Mouse (Mus musculus) liver, embryonic 11.5 days (tissue): ENCODE data around the gene Acp4. TPM values are rescaled to one million over a fixed set of nuclear protein-coding genes. Genes with fewer than 3 reads are reported as not detected.
A peak's percentile ranks its signal among the peaks of the same experiment; 100 is the strongest.
"Not testable (repeated sequence)": the region's sequence is repeated elsewhere in the genome, so short reads cannot be mapped to it uniquely, and the experiment has no call there.

Source experiments
- ATAC-seq: fragments of 200-750 bp; cut with Nextera tagmentation; replicated peaks from 2 replicates; pipeline ENCODE4 v1.8.0; 2017; ENCODE audit warnings: moderate number of reproducible peaks, mild to moderate bottlenecking, moderate TSS enrichment, moderate library complexity; ENCODE audit not compliant: low FRiP score
- DNase-seq: peaks from one replicate; pipeline ENCODE4 v3.0.0-alpha.2; 2017; ENCODE audit warnings: low spot score
- H3K27ac ChIP-seq: fragments of 300-500 bp; sonication (generic); 2 replicates; pipeline ENCODE4 v1.5.1; 2014; ENCODE audit warnings: mild to moderate bottlenecking, low read depth, low read length, control low read depth
- H3K27me3 ChIP-seq: fragments of 300-500 bp; sonication (generic); replicated peaks from 2 replicates; pipeline ENCODE4 v1.6.1; 2014; ENCODE audit warnings: low read length, mixed read lengths; ENCODE audit not compliant: control insufficient read depth, insufficient read depth
- H3K36me3 ChIP-seq: fragments of 300-500 bp; sonication (generic); 2 replicates; pipeline ENCODE4 v1.6.1; 2014; ENCODE audit warnings: mild to moderate bottlenecking, low read length, moderate library complexity, mixed read lengths; ENCODE audit not compliant: control insufficient read depth, insufficient read depth
- H3K4me1 ChIP-seq: fragments of 300-500 bp; sonication (generic); replicated peaks from 2 replicates; pipeline ENCODE4 v1.6.1; 2014; ENCODE audit warnings: low read length, mixed read lengths; ENCODE audit not compliant: control insufficient read depth, insufficient read depth
- H3K4me2 ChIP-seq: fragments of 300-500 bp; sonication (generic); 2 replicates; pipeline ENCODE4 v1.6.1; 2014; ENCODE audit warnings: mild to moderate bottlenecking, control low read depth, moderate library complexity
- H3K4me3 ChIP-seq: fragments of 300-500 bp; sonication (generic); 2 replicates; pipeline ENCODE4 v1.5.1; 2014; ENCODE audit warnings: low read depth, low read length, control low read depth
- H3K9ac ChIP-seq: fragments of 300-500 bp; sonication (generic); 2 replicates; pipeline ENCODE4 v1.6.1; 2014; ENCODE audit warnings: low read depth, low read length, control low read depth
- H3K9me3 ChIP-seq: fragments of 300-500 bp; sonication (generic); 2 replicates; pipeline ENCODE4 v1.6.1; 2016; ENCODE audit warnings: low read length, inconsistent platforms, mixed read lengths; ENCODE audit not compliant: control insufficient read depth
- WGBS: fragments of 180-500 bp; shearing (Covaris S2); extraction: QIAGEN DNeasy Blood & Tissue Kit; methylation state at CpG from one replicate; pipeline ENCODE4 v1.1.7; 2014; 5-methylcytosine and 5-hydroxymethylcytosine counted together
- polyA plus RNA-seq: library from polyadenylated mRNA; unstranded; fragments of >200 nt; fragmentation: Nextera tagmentation; extraction: Ambion mirVana; gene quantifications from 2 replicates; pipeline ENCODE4 v1.2.1, GENCODE M21; 2014

Acp4 gene
- polyA plus RNA-seq, 1 experiment from 2014 or later: not detected

DNA sequence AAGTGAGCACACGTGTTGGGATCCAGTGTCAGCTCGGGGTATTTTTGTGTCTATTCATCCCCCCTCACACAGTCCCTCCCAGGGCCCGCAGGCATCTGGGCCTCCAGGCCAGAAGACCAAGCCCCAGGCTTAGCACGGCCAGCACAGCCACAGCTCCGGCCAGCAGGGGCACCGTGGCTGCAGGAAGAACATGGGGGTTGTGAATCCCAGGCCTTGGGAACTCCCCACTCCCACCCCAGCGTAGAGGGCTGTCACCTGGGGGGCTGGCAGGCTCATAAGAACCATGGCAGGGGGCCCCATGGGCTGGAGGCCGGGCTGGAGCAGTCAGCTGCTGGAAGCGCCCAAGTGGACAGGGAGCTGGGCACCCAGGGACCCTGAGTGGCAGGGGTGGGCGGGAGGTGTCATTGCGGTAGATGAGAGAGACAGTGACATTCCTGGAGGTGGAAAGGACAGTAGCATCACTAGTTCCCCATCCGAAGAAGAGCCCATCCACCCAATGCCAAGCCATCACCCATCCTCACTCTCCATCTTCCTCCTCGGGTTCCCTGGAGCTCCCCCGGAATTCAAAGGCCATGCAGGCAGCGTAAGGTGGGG is 4.1 kb downstream of the Acp4 start:
- Histone ChIP-seq H3K36me3 (peaks cover 42% of the 10 kb centered on the region), H3K27me3 (no peaks in the 10 kb centered on the region), H3K9me3 (no peaks in the 10 kb centered on the region), H3K4me1 (peaks cover 8% of the 10 kb centered on the region), H3K4me2 (no peak overlapping the region), H3K27ac (no peak overlapping the region; the same call in 1 of the 2 replicates), H3K9ac (no peak overlapping the region), H3K4me3 (no peak overlapping the region)
- ATAC-seq (peak; percentile 27), DNase-seq (no peak)
- WGBS: 66% methylated on average over 15 of the region's 15 CpGs

DNA sequence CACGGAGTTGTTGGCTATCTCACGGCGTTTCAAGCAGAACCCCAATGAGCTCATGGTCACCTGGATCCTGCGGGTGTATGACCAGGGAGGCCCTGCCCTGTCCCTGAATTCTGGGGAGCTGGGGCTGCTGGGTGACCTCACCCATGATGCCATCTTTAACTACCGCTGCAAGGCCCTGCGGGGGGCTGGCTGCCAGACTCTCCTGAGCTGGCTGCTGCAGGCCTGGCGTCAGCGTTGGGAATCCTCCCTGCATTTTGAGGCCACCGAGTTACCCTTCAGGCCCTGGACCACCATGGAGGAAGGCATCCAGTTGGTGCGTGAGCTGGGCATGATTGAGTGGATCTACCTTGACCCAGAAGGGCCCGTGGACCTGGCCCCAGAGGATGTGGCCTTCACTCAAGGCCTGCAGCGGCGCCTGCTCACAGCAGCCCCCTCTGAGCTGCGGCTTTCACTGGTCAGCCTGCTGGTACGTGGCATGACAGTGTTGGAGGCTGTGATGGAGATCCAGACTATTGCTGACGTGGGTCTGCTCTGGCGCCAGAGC is 6.4 kb downstream of the Acp4 start:
- H3K4me2 ChIP-seq, H3K27ac ChIP-seq, DNase-seq, H3K9ac ChIP-seq, H3K4me3 ChIP-seq, H3K27me3 ChIP-seq, ATAC-seq, H3K9me3 ChIP-seq: not testable (repeated sequence)
- WGBS: 90% methylated on average over 17 of the region's 17 CpGs
- peaks cover 13% of the 10 kb centered on the region for H3K4me1 ChIP-seq
- peaks cover 42% of the 10 kb centered on the region for H3K36me3 ChIP-seq

GRCm38 (mm10) chr7:44249248-44249647 is 7.9 kb downstream of the Acp4 start:
- peaks cover 20% of the 10 kb centered on the region for H3K4me1 ChIP-seq
- H3K4me2 ChIP-seq: 0 out of 2 replicates have a peak overlapping the region, but pooled peaks have one; percentile 8
- WGBS: 91% methylated on average over 4 of the region's 4 CpGs
- H3K9ac ChIP-seq: 0 out of 2 replicates have a peak overlapping the region, but pooled peaks have one; percentile 36
- peaks cover 42% of the 10 kb centered on the region for H3K36me3 ChIP-seq
- no peaks in the 10 kb centered on the region for H3K27me3 ChIP-seq
- no peak overlapping the region for H3K4me3 ChIP-seq
- no peaks in the 10 kb centered on the region for H3K9me3 ChIP-seq
- ATAC-seq (no peak), DNase-seq (no peak)
- H3K27ac ChIP-seq: no peak overlapping the region

DNA sequence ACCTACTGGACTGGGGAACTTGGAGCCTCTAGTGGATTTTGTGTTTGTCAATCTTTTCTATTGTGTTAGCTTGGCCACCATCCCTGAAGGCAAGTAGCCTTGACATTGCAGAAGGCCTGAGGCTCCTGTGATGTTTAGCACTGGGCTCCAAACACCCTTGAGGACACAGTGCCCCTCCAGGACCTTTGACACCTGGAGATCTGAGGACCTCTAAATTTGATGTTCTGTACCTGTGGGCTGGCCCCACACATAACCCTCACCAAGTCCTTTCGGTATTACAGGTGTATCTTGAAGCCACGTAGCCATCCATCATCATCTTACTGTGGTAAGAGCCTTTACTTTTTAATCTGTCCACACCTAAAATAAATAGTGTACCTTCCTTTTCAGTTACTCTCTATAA is 9.2 kb downstream of the Acp4 start:
- Histone ChIP-seq H3K36me3 (peaks cover 36% of the 10 kb centered on the region), H3K9ac (peak overlapping the region; percentile 97), H3K4me2 (peak overlapping the region; percentile 90), H3K27me3 (no peaks in the 10 kb centered on the region), H3K4me3 (peak overlapping the region; percentile 96), H3K4me1 (peaks cover 20% of the 10 kb centered on the region), H3K9me3 (no peaks in the 10 kb centered on the region), H3K27ac (no peak overlapping the region)
- WGBS: 83% methylated on average over 2 of the region's 2 CpGs
- ATAC-seq (no peak), DNase-seq (no peak)

GRCm38 (mm10) chr7:44246984-44247470 is 10.2 kb downstream of the Acp4 start:
- H3K27ac ChIP-seq: peak overlapping the region; percentile 96
- H3K9ac ChIP-seq: peak overlapping the region; percentile 97
- peaks cover 20% of the 10 kb centered on the region for H3K4me1 ChIP-seq
- no peaks in the 10 kb centered on the region for H3K9me3 ChIP-seq
- peak overlapping the region; percentile 96 for H3K4me3 ChIP-seq
- no peaks in the 10 kb centered on the region for H3K27me3 ChIP-seq
- under 1% methylated on average over 23 of the region's 23 CpGs for WGBS
- H3K4me2 ChIP-seq: peak overlapping the region; percentile 90
- ATAC-seq: peak; percentile 5; the same call in 1 of the 2 replicates
- DNase-seq: no peak
- H3K36me3 ChIP-seq: peaks cover 26% of the 10 kb centered on the region

DNA sequence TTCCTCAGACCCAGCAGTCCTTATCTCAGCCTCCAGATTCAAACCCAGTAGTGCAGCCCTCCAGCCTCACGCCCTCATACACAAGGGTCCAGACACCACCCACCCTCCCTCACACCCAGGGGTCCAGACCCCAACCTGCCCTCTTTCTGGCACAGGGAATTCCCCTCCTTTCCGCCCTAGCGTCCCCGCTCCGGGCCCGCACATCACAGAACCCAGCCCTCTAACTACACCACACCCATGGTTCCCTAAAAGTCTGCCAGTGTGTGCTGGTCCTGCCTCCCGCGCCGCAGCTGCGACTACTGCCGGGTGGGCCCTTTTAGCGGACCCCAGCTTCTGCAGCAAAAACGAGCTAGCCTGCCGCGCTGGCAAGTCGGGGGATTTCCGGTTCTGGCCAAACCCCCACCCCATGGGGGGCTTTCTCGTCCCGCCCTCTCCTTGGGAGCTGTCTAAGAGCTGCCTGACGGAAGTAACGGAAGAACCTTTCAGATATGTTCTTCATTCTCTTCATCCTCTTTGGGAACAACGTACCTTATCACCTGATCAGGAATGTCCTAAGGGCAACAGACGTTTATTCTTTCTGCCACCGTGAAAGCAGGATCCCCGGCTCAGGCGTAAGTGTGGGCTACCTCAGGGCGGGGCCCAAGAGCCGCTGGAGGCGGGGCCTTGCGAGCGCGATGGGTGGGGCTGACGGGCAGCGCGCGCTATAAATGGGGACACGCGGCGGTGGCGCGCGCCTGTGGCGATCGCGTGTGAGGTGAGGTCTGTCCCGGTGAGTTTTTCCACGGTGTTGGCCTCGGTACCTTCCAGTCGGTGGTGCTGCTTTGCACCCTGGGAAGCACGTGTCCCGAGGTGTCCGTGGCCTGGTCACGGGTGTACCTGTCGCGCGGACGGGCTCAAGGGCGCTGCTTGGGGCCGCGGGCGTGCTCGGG is 10.9 kb downstream of the Acp4 start, which contains the start of the genes 1700028J19Rik and 2410002F23Rik:
Gene 1700028J19Rik, minus strand, starts transcription at position 641 of the 929 bp plus-strand sequence.
Gene 2410002F23Rik, plus strand, starts transcription at position 668 of the 929 bp plus-strand sequence.
- DNase-seq (peak; percentile 88), ATAC-seq (peak; percentile 85)
- Histone ChIP-seq H3K4me2 (peak within 1 kb of the TSS; percentile 90), H3K9ac (peak within 1 kb of the TSS; percentile 97), H3K27me3 (no peaks in the 10 kb centered on the region), H3K4me3 (peak within 1 kb of the TSS; percentile 96), H3K9me3 (no peaks in the 10 kb centered on the region), H3K27ac (peak within 1 kb of the TSS; percentile 96), H3K4me1 (peaks cover 20% of the 10 kb centered on the region), H3K36me3 (peaks cover 26% of the 10 kb centered on the region)
- under 1% methylated on average over 62 of the region's 62 CpGs for WGBS

DNA sequence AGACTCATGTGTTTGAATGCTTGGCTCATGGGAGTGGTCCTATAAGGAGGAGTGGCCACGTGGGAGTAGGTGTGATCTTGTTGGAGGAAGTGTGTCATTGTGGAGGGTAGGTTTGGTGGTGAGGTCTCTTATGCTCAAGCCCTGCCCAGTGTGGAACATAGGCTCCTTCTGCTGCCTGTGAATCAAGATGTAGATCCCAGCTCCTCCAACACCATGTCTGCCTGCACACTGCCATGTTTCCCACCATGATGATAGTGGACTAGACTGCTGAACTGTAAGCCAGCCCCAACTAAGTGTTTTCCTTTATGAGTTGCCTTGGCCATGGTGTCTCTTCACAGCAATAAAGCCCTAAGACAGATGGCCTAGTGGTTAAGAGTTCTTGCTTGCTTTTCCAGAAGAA is 13.1 kb downstream of the Acp4 start:
- Histone ChIP-seq H3K27ac (no peak overlapping the region), H3K27me3 (no peaks in the 10 kb centered on the region), H3K9me3 (no peaks in the 10 kb centered on the region), H3K4me2 (no peak overlapping the region), H3K4me1 (peaks cover 23% of the 10 kb centered on the region), H3K9ac (no peak overlapping the region), H3K4me3 (no peak overlapping the region), H3K36me3 (peaks cover 6% of the 10 kb centered on the region)
- DNase-seq (no peak), ATAC-seq (no peak)
- WGBS: 41% methylated on average over 1 of the region's 1 CpGs

DNA sequence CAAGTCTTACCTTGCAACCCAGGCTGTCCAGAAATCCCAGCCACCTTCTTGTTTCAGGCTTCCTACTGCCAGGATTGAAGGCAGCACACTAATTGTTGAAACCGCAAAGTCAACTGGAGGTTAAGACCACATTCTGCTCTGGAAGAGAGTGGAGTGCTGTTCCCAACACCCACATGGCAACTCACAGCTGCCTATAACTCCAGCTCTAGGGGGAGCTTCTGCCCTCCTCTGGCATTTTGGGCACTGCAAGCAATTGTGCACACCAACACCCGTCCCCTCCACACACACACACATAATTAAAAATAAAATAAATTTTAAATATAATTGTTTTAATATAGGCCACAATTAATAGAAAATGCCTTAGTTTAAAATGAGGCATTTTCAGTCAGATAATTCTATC is 16.0 kb downstream of the Acp4 start:
- Histone ChIP-seq H3K36me3 (no peaks in the 10 kb centered on the region), H3K27me3 (no peaks in the 10 kb centered on the region), H3K9me3 (no peaks in the 10 kb centered on the region), H3K4me1 (peaks cover 10% of the 10 kb centered on the region), H3K4me3 (no peak overlapping the region), H3K4me2 (no peak overlapping the region), H3K9ac (no peak overlapping the region), H3K27ac (no peak overlapping the region)
- 57% methylated on average over 2 of the region's 2 CpGs for WGBS
- DNase-seq (no peak), ATAC-seq (no peak)
